Mouse (Mus musculus) thymus, adult 2 months (tissue): ENCODE data around the gene Slc31a2. TPM values are rescaled to one million over a fixed set of nuclear protein-coding genes. Genes with fewer than 3 reads are reported as not detected.

Experiments used
- DNase-seq: peaks from one replicate; pipeline ENCODE4 v3.0.0; 2021
- H3K27ac ChIP-seq: fragments of 200-500 bp; 2 replicates; pipeline ENCODE4 v1.5.1; 2012; ENCODE audit warnings: low read length, control low read depth; ENCODE audit not compliant: control insufficient read depth, insufficient read depth
- H3K27me3 ChIP-seq: fragments of 200-500 bp; 2 replicates; pipeline ENCODE4 v1.6.1; 2012; ENCODE audit warnings: mild to moderate bottlenecking, low read length, moderate library complexity, mixed read lengths; ENCODE audit not compliant: control insufficient read depth, insufficient read depth
- H3K36me3 ChIP-seq: fragments of 200-500 bp; 2 replicates; pipeline ENCODE4 v1.6.1; 2012; ENCODE audit warnings: mild to moderate bottlenecking, low read length, moderate library complexity; ENCODE audit not compliant: control insufficient read depth, insufficient read depth
- H3K4me1 ChIP-seq: fragments of 200-500 bp; replicated peaks from 2 replicates; pipeline ENCODE4 v1.6.1; 2012; ENCODE audit warnings: low read length; ENCODE audit not compliant: control insufficient read depth, insufficient read depth
- H3K4me3 ChIP-seq: fragments of 200-500 bp; 2 replicates; pipeline ENCODE4 v1.5.1; 2012; ENCODE audit warnings: mild to moderate bottlenecking, low read length, control low read depth, moderate library complexity; ENCODE audit not compliant: control insufficient read depth, insufficient read depth
- CTCF ChIP-seq: fragments of 200-500 bp; IDR thresholded peaks from 2 replicates; pipeline ENCODE4 v1.5.1; 2012; ENCODE audit warnings: mild to moderate bottlenecking, control low read depth, low read length, moderate library complexity, borderline replicate concordance; ENCODE audit not compliant: control insufficient read depth, poor library complexity, insufficient read depth; ENCODE audit errors: extremely low read depth
- POLR2A ChIP-seq: fragments of 200-500 bp; IDR thresholded peaks from 2 replicates; pipeline ENCODE4 v1.6.1; 2012; ENCODE audit warnings: mild to moderate bottlenecking, low read length, control low read depth, moderate library complexity; ENCODE audit not compliant: control insufficient read depth, poor library complexity, insufficient read depth; ENCODE audit errors: extremely low read depth
- WGBS: fragments of 180-500 bp; shearing (Covaris S2); methylation state at CpG from one replicate; pipeline ENCODE4 v1.1.7; 2018; 5-methylcytosine and 5-hydroxymethylcytosine counted together
- polyA plus RNA-seq: library from polyadenylated mRNA; depleted of rRNA; stranded (reverse); fragments of >200 nt; gene quantifications from 2 replicates; pipeline ENCODE4 v1.2.3, GENCODE M21; 2012

Gene Slc31a2
- polyA plus RNA-seq, 1 experiment: 21.6 TPM

- TF ChIP-seq POLR2A: no peak
- no peak for TF ChIP-seq CTCF
- no peak overlapping the region for H3K27ac ChIP-seq
- WGBS: 87% methylated on average over 10 of the region's 10 CpGs
Observed at GRCm38 (mm10) chr4:62267101-62267500, 4.7 kb downstream of the Slc31a2 start.

DNA sequence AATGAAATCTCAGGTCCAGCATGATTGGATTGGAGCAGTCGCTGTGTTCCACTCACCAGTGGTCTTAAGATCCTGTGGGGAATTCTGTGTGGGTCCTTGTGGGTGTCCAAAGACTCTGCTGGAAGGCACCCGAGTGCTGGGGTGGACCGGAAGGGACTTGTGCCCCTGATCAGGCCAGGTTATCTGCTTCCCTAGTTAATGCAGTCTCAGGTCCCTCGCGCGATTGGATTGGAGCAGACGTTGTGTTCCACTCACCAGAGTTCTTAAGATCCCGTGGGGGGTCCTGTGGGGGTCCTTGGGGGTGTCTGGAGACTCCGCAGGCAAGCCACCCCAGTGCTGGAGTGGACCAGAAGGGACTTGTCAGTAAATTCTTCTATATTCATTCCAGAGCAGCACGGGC lies 10.3 kb downstream of the Slc31a2 start:
- H3K4me1 ChIP-seq: no peaks in the 10 kb centered on the region
- no peaks in the 10 kb centered on the region for H3K27me3 ChIP-seq
- H3K36me3 ChIP-seq: no peaks in the 10 kb centered on the region
- 93% methylated on average over 10 of the region's 10 CpGs for WGBS
- no peak overlapping the region for H3K27ac ChIP-seq
- no peak for TF ChIP-seq CTCF
- no peak for TF ChIP-seq POLR2A
- no peak overlapping the region for H3K4me3 ChIP-seq
- DNase-seq: no peak

More at GRCm38 (mm10) chr4:62267101-62267500, 4.7 kb downstream of the Slc31a2 start:
- Histone ChIP-seq H3K36me3 (no peaks in the 10 kb centered on the region), H3K4me1 (no peaks in the 10 kb centered on the region; the same call in none of the 2 replicates), H3K27me3 (no peaks in the 10 kb centered on the region), H3K4me3 (no peak overlapping the region)
- DNase-seq: no peak

- Histone ChIP-seq H3K4me1 (no peaks in the 10 kb centered on the region), H3K27ac (no peak overlapping the region), H3K27me3 (no peaks in the 10 kb centered on the region), H3K36me3 (no peaks in the 10 kb centered on the region), H3K4me3 (no peak overlapping the region)
- DNase-seq: no peak
- WGBS: 94% methylated on average over 10 of the region's 10 CpGs
- TF ChIP-seq CTCF (no peak), POLR2A (no peak)
Observed at GRCm38 (mm10) chr4:62273916-62274315, 11.6 kb downstream of the Slc31a2 start.

- Histone ChIP-seq H3K27ac (no peak overlapping the region), H3K36me3 (no peaks in the 10 kb centered on the region), H3K4me1 (no peaks in the 10 kb centered on the region), H3K4me3 (no peak overlapping the region), H3K27me3 (no peaks in the 10 kb centered on the region)
- TF ChIP-seq POLR2A (no peak), CTCF (no peak)
- WGBS: 66% methylated on average over 12 of the region's 12 CpGs
- DNase-seq: no peak
Observed at GRCm38 (mm10) chr4:62274841-62275536, 12.6 kb downstream of the Slc31a2 start.

DNA sequence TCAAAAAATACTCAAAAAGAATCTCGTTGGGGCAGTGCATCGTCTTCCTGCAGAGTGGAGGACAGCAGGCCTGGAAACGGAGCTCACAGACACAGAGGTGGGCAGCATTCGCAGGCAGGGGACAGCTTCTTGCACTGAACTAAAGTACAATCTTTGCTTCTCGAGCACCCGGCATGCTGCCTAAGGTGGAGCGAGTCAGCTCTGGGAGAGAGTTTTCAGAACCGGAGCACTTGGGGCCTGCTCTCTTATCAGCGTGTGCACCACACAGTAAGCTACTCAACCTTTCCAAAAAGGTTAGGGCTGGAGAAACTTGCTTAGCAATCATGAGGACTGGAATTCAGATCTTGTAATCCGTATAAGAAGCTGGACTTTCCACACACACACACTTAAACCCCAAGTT lies 14.3 kb downstream of the Slc31a2 start:
- no peaks in the 10 kb centered on the region for H3K27me3 ChIP-seq
- TF ChIP-seq POLR2A (no peak), CTCF (no peak)
- H3K4me1 ChIP-seq: no peaks in the 10 kb centered on the region
- no peak overlapping the region for H3K4me3 ChIP-seq
- no peak overlapping the region for H3K27ac ChIP-seq
- WGBS: 96% methylated on average over 10 of the region's 10 CpGs
- no peaks in the 10 kb centered on the region for H3K36me3 ChIP-seq
- DNase-seq: no peak

GRCm38 (mm10) chr4:62277222-62277621 lies 14.9 kb downstream of the Slc31a2 start:
- Histone ChIP-seq H3K27ac (no peak overlapping the region), H3K4me3 (no peak overlapping the region), H3K27me3 (no peaks in the 10 kb centered on the region), H3K4me1 (no peaks in the 10 kb centered on the region), H3K36me3 (no peaks in the 10 kb centered on the region)
- TF ChIP-seq POLR2A (no peak), CTCF (no peak)
- no peak for DNase-seq
- WGBS: 69% methylated on average over 3 of the region's 3 CpGs
